Mouse (Mus musculus): ENCODE data around the gene Pmpca. TPM values are rescaled to one million over a fixed set of nuclear protein-coding genes. Genes with fewer than 3 reads are reported as not detected.

The Pmpca gene
- polyA plus RNA-seq, 1 experiment from 2014 or later, result 98.6 TPM

DNA sequence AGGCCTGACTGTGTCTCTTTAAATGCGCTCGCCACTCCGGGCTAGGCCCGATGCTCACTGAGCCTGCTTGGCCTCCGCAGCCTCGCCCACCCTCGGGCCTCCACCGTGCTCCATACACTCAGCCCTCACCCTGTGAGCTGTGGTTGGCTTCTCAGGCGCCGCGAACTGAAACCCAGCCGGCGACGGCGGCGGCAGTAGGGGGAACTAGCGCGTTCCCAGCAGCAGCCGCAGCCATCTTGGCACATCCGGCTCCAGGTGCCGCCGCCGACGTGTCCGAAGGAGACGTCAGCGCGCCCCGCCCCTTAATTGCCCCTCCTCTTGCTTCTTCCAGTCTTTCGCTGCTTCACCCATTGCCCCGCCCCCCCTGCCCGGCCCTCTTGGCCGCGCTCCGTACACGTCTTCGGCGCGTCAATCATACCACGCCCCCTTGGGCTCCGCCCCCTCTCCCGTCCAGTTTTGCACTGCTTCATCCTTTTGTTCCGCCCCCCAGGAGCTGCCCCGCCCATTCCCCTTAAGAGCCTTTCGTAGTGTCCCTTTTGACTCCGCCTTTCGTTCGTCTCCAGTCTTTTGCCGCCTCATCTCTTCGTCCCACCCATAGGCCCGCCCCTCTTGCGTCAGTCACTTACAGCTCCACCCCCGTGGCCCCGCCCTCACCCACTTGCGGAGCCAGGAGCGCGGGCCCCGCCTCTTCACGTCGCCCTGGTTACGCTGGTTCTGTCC is 56.0 kb downstream of the Pmpca start, which contains the start of gene Sec16a:
Sec16a (minus strand) TSS at position 271 of the 720 bp plus-strand sequence.
- Histone ChIP-seq H3K27me3 (ENCODE audit: control insufficient read depth, insufficient read depth, low read depth, low read length) (no peaks in the 10 kb centered on the region), H3K9me3 (ENCODE audit: control insufficient read depth, low read length) (no peaks in the 10 kb centered on the region), H3K36me3 (ENCODE audit: control insufficient read depth, insufficient read depth, low read length) (peaks cover 14% of the 10 kb centered on the region), H3K4me1 (replicated peaks; ENCODE audit: control insufficient read depth, insufficient read depth, low read length) (peaks cover 17% of the 10 kb centered on the region), H3K4me3 (ENCODE audit: low read length) (peak within 1 kb of the TSS; percentile 89), H3K9ac (ENCODE audit: low read length) (peak within 1 kb of the TSS; percentile 93), H3K27ac (ENCODE audit: low read length) (peak within 1 kb of the TSS; percentile 89), H3K4me2 (ENCODE audit: low read depth, low read length) (peak within 1 kb of the TSS; percentile 77)
- under 1% methylated on average over 60 of the region's 61 CpGs for WGBS
- ATAC-seq (ENCODE audit: low read depth), result peak; percentile 94

DNA sequence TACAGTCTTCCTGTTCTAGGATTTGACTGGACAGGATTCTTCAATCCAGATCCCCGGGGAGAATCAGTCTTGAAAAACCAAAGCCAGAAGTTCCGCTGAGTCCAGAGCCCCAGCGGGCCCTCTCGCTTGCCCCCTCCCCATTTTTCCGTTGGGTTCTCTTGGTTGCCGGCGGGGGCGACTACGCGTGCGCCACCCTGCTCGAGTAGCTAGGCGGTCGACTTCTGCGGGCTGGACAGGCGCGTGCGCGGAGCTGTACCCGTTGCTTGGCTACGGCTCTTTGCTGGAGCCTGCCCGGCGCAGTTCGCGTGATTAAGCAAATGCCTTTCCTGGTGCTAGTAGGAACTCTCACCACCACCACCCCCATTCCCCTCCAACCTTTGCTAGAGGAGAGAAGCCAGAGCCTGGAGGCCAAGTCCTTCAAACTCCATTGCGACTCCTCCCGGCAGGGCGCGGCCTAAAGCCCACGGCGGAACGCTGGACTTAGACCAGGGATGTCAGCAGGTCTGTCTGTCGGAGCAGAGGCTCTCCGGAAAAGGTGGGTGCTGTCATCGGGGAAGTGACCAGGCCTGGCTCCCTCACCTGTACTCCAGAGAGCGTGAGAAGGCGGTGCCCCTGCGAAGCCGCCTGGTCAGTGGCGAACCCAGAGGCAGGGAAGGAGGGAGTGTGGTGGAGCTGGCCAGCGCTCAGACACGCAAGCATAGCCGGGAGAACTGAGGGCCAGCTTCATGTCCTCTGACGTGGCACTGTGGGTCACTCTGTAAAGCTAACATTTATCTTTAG is 56.7 kb downstream of the Pmpca start:
- peak overlapping the region; percentile 83 for H3K27ac ChIP-seq (ENCODE audit: low read length)
- peak overlapping the region; percentile 77 for H3K4me2 ChIP-seq (ENCODE audit: low read depth, low read length)
- peaks cover 17% of the 10 kb centered on the region for H3K4me1 ChIP-seq (replicated peaks; ENCODE audit: control insufficient read depth, insufficient read depth, low read length)
- H3K36me3 ChIP-seq (ENCODE audit: control insufficient read depth, insufficient read depth, low read length), result peaks cover 6% of the 10 kb centered on the region
- peak; percentile 90 for ATAC-seq (ENCODE audit: low read depth)
- H3K4me3 ChIP-seq (ENCODE audit: low read length), result peak overlapping the region; percentile 56
- no peaks in the 10 kb centered on the region for H3K27me3 ChIP-seq (ENCODE audit: control insufficient read depth, insufficient read depth, low read depth, low read length)
- no peaks in the 10 kb centered on the region for H3K9me3 ChIP-seq (ENCODE audit: control insufficient read depth, low read length)
- under 1% methylated on average over 44 of the region's 44 CpGs for WGBS
- H3K9ac ChIP-seq (ENCODE audit: low read length), result peak overlapping the region; percentile 68

DNA sequence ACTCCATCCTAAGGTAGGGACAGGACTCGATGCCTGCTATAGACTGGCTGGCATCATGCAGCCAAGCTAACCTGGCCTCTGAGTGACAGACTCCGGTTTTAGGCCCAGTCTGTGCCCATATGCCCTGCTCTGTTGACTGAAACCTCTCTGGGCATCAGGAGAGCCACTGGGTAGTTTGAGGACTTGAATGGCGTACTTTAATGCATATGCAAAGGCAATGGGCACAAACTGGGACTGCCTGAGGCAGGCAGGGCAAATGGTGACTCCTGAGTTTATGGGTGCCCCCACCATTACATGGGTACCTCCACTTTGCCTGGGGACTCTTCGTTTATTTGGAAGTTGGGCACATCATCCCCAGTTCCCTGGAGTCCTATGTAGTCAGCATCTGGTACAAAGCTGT is 57.5 kb downstream of the Pmpca start:
- Histone ChIP-seq H3K36me3 (ENCODE audit: control insufficient read depth, insufficient read depth, low read length) (no peaks in the 10 kb centered on the region), H3K4me3 (ENCODE audit: low read length) (peak overlapping the region; percentile 56), H3K4me1 (replicated peaks; ENCODE audit: control insufficient read depth, insufficient read depth, low read length) (peaks cover 17% of the 10 kb centered on the region), H3K9ac (ENCODE audit: low read length) (peak overlapping the region; percentile 68), H3K27me3 (ENCODE audit: control insufficient read depth, insufficient read depth, low read depth, low read length) (no peaks in the 10 kb centered on the region), H3K9me3 (ENCODE audit: control insufficient read depth, low read length) (no peaks in the 10 kb centered on the region), H3K27ac (ENCODE audit: low read length) (peak overlapping the region; percentile 83; the same call in 1 of the 2 replicates), H3K4me2 (ENCODE audit: low read depth, low read length) (peak overlapping the region; percentile 77)
- WGBS, result 68% methylated on average over 4 of the region's 4 CpGs
- no peak for ATAC-seq (ENCODE audit: low read depth)

Other genes with a start within 250 kb of the Pmpca start
- gene Lhx3, start 181.1 kb upstream of the Pmpca start, polyA plus RNA-seq (2015; fragmentation: Nextera tagmentation; extraction: Ambion mirVana), result not detected in 2 replicates
- 21.0 and 21.2 TPM in 2 replicates for gene Qsox2, start 151.8 kb upstream of the Pmpca start, polyA plus RNA-seq (2015; fragmentation: Nextera tagmentation; extraction: Ambion mirVana)
- 0.60 TPM in 2 replicates for gene Ccdc187, start 94.8 kb upstream of the Pmpca start, polyA plus RNA-seq (2015; fragmentation: Nextera tagmentation; extraction: Ambion mirVana)
- 47.2 and 51.6 TPM in 2 replicates for gene Gpsm1, start 73.8 kb upstream of the Pmpca start, polyA plus RNA-seq (2015; fragmentation: Nextera tagmentation; extraction: Ambion mirVana)
- gene Dnlz, start 37.2 kb upstream of the Pmpca start, polyA plus RNA-seq (2015; fragmentation: Nextera tagmentation; extraction: Ambion mirVana), result 22.8 and 24.7 TPM in 2 replicates
- gene Card9, start 28.4 kb upstream of the Pmpca start, polyA plus RNA-seq (2015; fragmentation: Nextera tagmentation; extraction: Ambion mirVana), result 4.2 and 4.4 TPM in 2 replicates
- 25.3 and 25.6 TPM in 2 replicates for gene Snapc4, start 8.7 kb upstream of the Pmpca start, polyA plus RNA-seq (2015; fragmentation: Nextera tagmentation; extraction: Ambion mirVana)
- gene Entr1, start within 50 bp of the Pmpca start, polyA plus RNA-seq (2015; fragmentation: Nextera tagmentation; extraction: Ambion mirVana), result 112 and 117 TPM in 2 replicates
- 18.7 and 22.1 TPM in 2 replicates for gene Inpp5e, start 19.9 kb downstream of the Pmpca start, polyA plus RNA-seq (2015; fragmentation: Nextera tagmentation; extraction: Ambion mirVana)
- gene Sec16a, start 55.9 kb downstream of the Pmpca start, polyA plus RNA-seq (2015; fragmentation: Nextera tagmentation; extraction: Ambion mirVana), result 21.8 and 23.2 TPM in 2 replicates
- gene Notch1, start 127.3 kb downstream of the Pmpca start, polyA plus RNA-seq (2015; fragmentation: Nextera tagmentation; extraction: Ambion mirVana), result 20.5 and 22.0 TPM in 2 replicates
- gene Egfl7, start 190.7 kb downstream of the Pmpca start, polyA plus RNA-seq (2015; fragmentation: Nextera tagmentation; extraction: Ambion mirVana), result 371 and 375 TPM in 2 replicates
- not detected in 2 replicates for gene Gm20532, start 197.3 kb downstream of the Pmpca start, polyA plus RNA-seq (2015; fragmentation: Nextera tagmentation; extraction: Ambion mirVana)
- 43.0 and 44.8 TPM in 2 replicates for gene Agpat2, start 215.1 kb downstream of the Pmpca start, polyA plus RNA-seq (2015; fragmentation: Nextera tagmentation; extraction: Ambion mirVana)
- gene Fam69b, start 239.1 kb downstream of the Pmpca start, polyA plus RNA-seq (2015; fragmentation: Nextera tagmentation; extraction: Ambion mirVana), result 16.5 and 17.1 TPM in 2 replicates